Mouse (Mus musculus): Measurements from ENCODE around the gene Lep.

The Lep gene

GRCm38 (mm10) chr6:29059846-29060685, at the start of gene Lep:
TSS of gene Lep (plus strand) at chr6:29060220.
- DNase-seq (ENCODE audit: low read depth, low spot score), result no peak

GRCm38 (mm10) chr6:29011651-29012050, 48.4 kb upstream of the Lep start:
- DNase-seq (ENCODE audit: low read depth, low spot score), result no peak

GRCm38 (mm10) chr6:29013216-29013615, 46.8 kb upstream of the Lep start:
- no peak for DNase-seq (ENCODE audit: low read depth, low spot score)

GRCm38 (mm10) chr6:29016891-29017412, 43.1 kb upstream of the Lep start:
- no peak for DNase-seq (ENCODE audit: low read depth, low spot score)

- DNase-seq (ENCODE audit: low read depth, low spot score), result no peak
Measured at GRCm38 (mm10) chr6:29019756-29020720, 40.0 kb upstream of the Lep start.

GRCm38 (mm10) chr6:29020937-29021336, 39.1 kb upstream of the Lep start:
- no peak for DNase-seq (ENCODE audit: low read depth, low spot score)

- DNase-seq (ENCODE audit: low read depth, low spot score), result no peak
Measured at GRCm38 (mm10) chr6:29021501-29021900, 38.5 kb upstream of the Lep start.

- no peak for DNase-seq (ENCODE audit: low read depth, low spot score)
Measured at GRCm38 (mm10) chr6:29022115-29022514, 37.9 kb upstream of the Lep start.

GRCm38 (mm10) chr6:29023206-29023967, 36.6 kb upstream of the Lep start:
- DNase-seq (ENCODE audit: low read depth, low spot score), result peak; percentile 83

GRCm38 (mm10) chr6:29024000-29024417, 36.0 kb upstream of the Lep start:
- peak; percentile 87 for DNase-seq (ENCODE audit: low read depth, low spot score)

GRCm38 (mm10) chr6:29025796-29026482, 34.1 kb upstream of the Lep start:
- no peak for DNase-seq (ENCODE audit: low read depth, low spot score)

GRCm38 (mm10) chr6:29026766-29027165, 33.3 kb upstream of the Lep start:
- no peak for DNase-seq (ENCODE audit: low read depth, low spot score)

GRCm38 (mm10) chr6:29028129-29028528, 31.9 kb upstream of the Lep start:
- DNase-seq (ENCODE audit: low read depth, low spot score), result no peak

GRCm38 (mm10) chr6:29029521-29029920, 30.5 kb upstream of the Lep start:
- DNase-seq (ENCODE audit: low read depth, low spot score), result no peak

- peak; percentile 56 for DNase-seq (ENCODE audit: low read depth, low spot score)
Measured at GRCm38 (mm10) chr6:29031216-29031615, 28.8 kb upstream of the Lep start.

- DNase-seq (ENCODE audit: low read depth, low spot score), result no peak
Measured at GRCm38 (mm10) chr6:29031704-29032310, 28.2 kb upstream of the Lep start.

GRCm38 (mm10) chr6:29032411-29032810, 27.6 kb upstream of the Lep start:
- no peak for DNase-seq (ENCODE audit: low read depth, low spot score)

- no peak for DNase-seq (ENCODE audit: low read depth, low spot score)
Measured at GRCm38 (mm10) chr6:29033981-29034646, 25.9 kb upstream of the Lep start.

- peak; percentile 65 for DNase-seq (ENCODE audit: low read depth, low spot score)
Measured at GRCm38 (mm10) chr6:29036698-29037097, 23.3 kb upstream of the Lep start.

GRCm38 (mm10) chr6:29040266-29040665, 19.8 kb upstream of the Lep start:
- DNase-seq (ENCODE audit: low read depth, low spot score), result no peak
